Mouse (Mus musculus): Measurements from ENCODE around the gene Sirt5.

DNA sequence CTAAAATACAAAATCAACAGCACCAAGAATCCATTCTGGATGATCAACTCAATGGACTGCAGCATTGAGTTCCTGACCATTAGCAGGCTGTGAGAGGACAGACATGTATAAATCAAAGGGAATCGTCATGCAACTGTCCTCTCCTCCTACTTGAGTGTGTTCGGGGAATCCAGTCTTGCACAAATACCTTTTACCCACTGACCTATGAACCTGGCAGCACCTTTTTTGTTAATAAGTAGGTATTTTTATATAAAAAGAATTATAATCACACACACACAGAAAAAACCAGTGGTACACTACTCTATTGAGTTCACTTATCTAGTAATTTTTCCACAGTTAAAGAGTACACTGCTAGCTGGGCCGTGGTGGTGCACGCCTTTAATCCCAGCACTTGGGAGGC lies 78.4 kb downstream of the Sirt5 start:
- TF ChIP-seq EP300 (IDR thresholded peaks at IDR 0.05; ENCODE audit: low read depth) (no peak), CTCF (IDR thresholded peaks at IDR 0.05; ENCODE audit: low read depth) (no peak)

Measured in liver, postnatal 0 days (tissue).